Mouse (Mus musculus) urinary bladder, adult 2 months (tissue): ENCODE data around the gene Tpd52l2. TPM values are rescaled to one million over a fixed set of nuclear protein-coding genes. Genes with fewer than 3 reads are reported as not detected.
"Not testable (repeated sequence)": the region's sequence is repeated elsewhere in the genome, so short reads cannot be mapped to it uniquely, and the experiment has no call there.

Experiments used
- DNase-seq: peaks from one replicate; pipeline ENCODE4 v3.0.0; 2022; ENCODE audit warnings: low spot score
- polyA plus RNA-seq: library from polyadenylated mRNA; depleted of rRNA; stranded (reverse); fragments of >200 nt; gene quantifications from 2 replicates; pipeline ENCODE4 v1.2.3, GENCODE M21; 2012

Gene Tpd52l2
- polyA plus RNA-seq, 1 experiment, result 128 TPM

GRCm38 (mm10) chr2:181487338-181488277 lies 9.3 kb upstream of the Tpd52l2 start:
- no peak for DNase-seq

- DNase-seq, result no peak
Observed at GRCm38 (mm10) chr2:181491432-181492205, 5.3 kb upstream of the Tpd52l2 start.

GRCm38 (mm10) chr2:181492206-181492605 lies 4.7 kb upstream of the Tpd52l2 start:
- no peak for DNase-seq

- no peak for DNase-seq
Observed at GRCm38 (mm10) chr2:181493156-181493927, 3.6 kb upstream of the Tpd52l2 start, which contains the start of gene Abhd16b. Abhd16b (plus strand) TSS chr2:181493206.

GRCm38 (mm10) chr2:181494266-181494945 lies 2.5 kb upstream of the Tpd52l2 start:
- DNase-seq, result no peak

- DNase-seq, result not testable (repeated sequence)
Observed at GRCm38 (mm10) chr2:181495845-181496244, 1.1 kb upstream of the Tpd52l2 start.

- DNase-seq, result peak; percentile 32
Observed at GRCm38 (mm10) chr2:181496281-181496680, 661 bp upstream of the Tpd52l2 start.

GRCm38 (mm10) chr2:181497548-181497875 lies 570 bp downstream of the Tpd52l2 start:
- DNase-seq, result peak; percentile 35

GRCm38 (mm10) chr2:181498644-181499043 lies 1.7 kb downstream of the Tpd52l2 start:
- DNase-seq, result no peak

- DNase-seq, result no peak
Observed at GRCm38 (mm10) chr2:181509191-181509590, 12.2 kb downstream of the Tpd52l2 start.

GRCm38 (mm10) chr2:181511231-181511630 lies 14.3 kb downstream of the Tpd52l2 start:
- no peak for DNase-seq

- DNase-seq, result no peak
Observed at GRCm38 (mm10) chr2:181519201-181519600, 22.3 kb downstream of the Tpd52l2 start.

GRCm38 (mm10) chr2:181520118-181520935 lies 23.4 kb downstream of the Tpd52l2 start, which contains the start of gene Dnajc5:
Dnajc5 (plus strand) TSS chr2:181520485.
- peak; percentile 90 for DNase-seq

- no peak for DNase-seq
Observed at GRCm38 (mm10) chr2:181520936-181521227, 23.9 kb downstream of the Tpd52l2 start.

GRCm38 (mm10) chr2:181521491-181521890 lies 24.5 kb downstream of the Tpd52l2 start:
- no peak for DNase-seq

GRCm38 (mm10) chr2:181522811-181523210 lies 25.9 kb downstream of the Tpd52l2 start:
- DNase-seq, result no peak

GRCm38 (mm10) chr2:181525526-181525925 lies 28.6 kb downstream of the Tpd52l2 start:
- DNase-seq, result no peak

GRCm38 (mm10) chr2:181529076-181529475 lies 32.1 kb downstream of the Tpd52l2 start:
- no peak for DNase-seq

- no peak for DNase-seq
Observed at GRCm38 (mm10) chr2:181532589-181532988, 35.6 kb downstream of the Tpd52l2 start.

GRCm38 (mm10) chr2:181536410-181536809 lies 39.5 kb downstream of the Tpd52l2 start:
- DNase-seq, result no peak
